Mouse (Mus musculus): ENCODE measurements around the gene Anapc5. TPM values are rescaled to one million over a fixed set of nuclear protein-coding genes. Genes with fewer than 3 reads are reported as not detected.
A peak's percentile ranks its signal among the peaks of the same experiment; 100 is the strongest.

The Anapc5 gene
- polyA plus RNA-seq, 1 experiment from 2014 or later = 401 TPM

- 54% methylated on average over 6 of the region's 6 CpGs for WGBS
- no peak overlapping the region for H3K27ac ChIP-seq (replicated peaks)
- ATAC-seq (ENCODE audit: insufficient number of reproducible peaks, low FRiP score, low TSS enrichment, low read depth) = no peak
- H3K9me3 ChIP-seq (replicated peaks) = no peaks in the 10 kb centered on the region
- no peak overlapping the region for H3K9ac ChIP-seq
- peaks cover 1% of the 10 kb centered on the region; the same call in 1 of the 2 replicates for H3K36me3 ChIP-seq
- H3K4me2 ChIP-seq (replicated peaks) = no peak overlapping the region
- H3K4me1 ChIP-seq = peaks cover 9% of the 10 kb centered on the region
- no peak overlapping the region for H3K4me3 ChIP-seq (replicated peaks)
- H3K27me3 ChIP-seq = no peaks in the 10 kb centered on the region
Measured at GRCm38 (mm10) chr5:122824450-122824849, 3.3 kb upstream of the Anapc5 start.

DNA sequence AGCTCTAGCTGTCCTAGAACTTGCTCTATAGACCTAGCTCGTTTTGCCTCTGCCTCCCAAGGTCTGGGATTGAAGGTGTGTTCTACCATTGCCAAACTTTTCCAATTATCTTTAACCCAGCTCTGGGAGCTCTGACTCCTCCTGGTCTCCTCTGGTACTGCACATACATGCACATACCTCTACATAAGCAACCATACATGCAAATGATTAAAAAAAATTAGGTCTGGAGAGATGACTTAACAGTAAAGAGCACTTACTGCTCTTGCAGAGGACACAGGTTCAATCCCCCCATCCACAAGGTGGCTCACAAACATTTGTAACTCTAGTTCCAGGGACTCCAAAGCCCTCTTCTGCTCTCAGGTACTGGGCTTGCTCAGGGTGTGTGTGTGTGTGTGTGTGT is 2.8 kb upstream of the Anapc5 start:
- Histone ChIP-seq H3K36me3 (peaks cover 5% of the 10 kb centered on the region; the same call in 1 of the 2 replicates), H3K4me1 (peaks cover 12% of the 10 kb centered on the region), H3K27ac (replicated peaks) (no peak overlapping the region), H3K4me2 (replicated peaks) (no peak overlapping the region), H3K27me3 (no peaks in the 10 kb centered on the region), H3K4me3 (replicated peaks) (no peak overlapping the region), H3K9ac (no peak overlapping the region), H3K9me3 (replicated peaks) (no peaks in the 10 kb centered on the region)
- 59% methylated on average over 1 of the region's 1 CpGs for WGBS
- no peak for ATAC-seq (ENCODE audit: insufficient number of reproducible peaks, low FRiP score, low TSS enrichment, low read depth)

GRCm38 (mm10) chr5:122822441-122822840 is 1.3 kb upstream of the Anapc5 start:
- 96% methylated on average over 4 of the region's 4 CpGs for WGBS
- no peak overlapping the region for H3K27ac ChIP-seq (replicated peaks)
- H3K4me2 ChIP-seq (replicated peaks) = no peak overlapping the region
- H3K9ac ChIP-seq = no peak overlapping the region
- no peaks in the 10 kb centered on the region for H3K9me3 ChIP-seq (replicated peaks)
- H3K4me3 ChIP-seq (replicated peaks) = no peak overlapping the region
- H3K27me3 ChIP-seq = no peaks in the 10 kb centered on the region
- ATAC-seq (ENCODE audit: insufficient number of reproducible peaks, low FRiP score, low TSS enrichment, low read depth) = no peak
- H3K4me1 ChIP-seq = peaks cover 12% of the 10 kb centered on the region
- peaks cover 20% of the 10 kb centered on the region for H3K36me3 ChIP-seq

- WGBS = under 1% methylated on average over 10 of the region's 10 CpGs
- no peaks in the 10 kb centered on the region for H3K27me3 ChIP-seq
- peak overlapping the region; percentile 97 for H3K27ac ChIP-seq (replicated peaks)
- peak overlapping the region; percentile 39; the same call in 1 of the 2 replicates for H3K9ac ChIP-seq
- peaks cover 28% of the 10 kb centered on the region for H3K36me3 ChIP-seq
- H3K4me2 ChIP-seq (replicated peaks) = peak overlapping the region; percentile 60
- peaks cover 12% of the 10 kb centered on the region for H3K4me1 ChIP-seq
- H3K9me3 ChIP-seq (replicated peaks) = no peaks in the 10 kb centered on the region
- H3K4me3 ChIP-seq (replicated peaks) = peak overlapping the region; percentile 68
- ATAC-seq (ENCODE audit: insufficient number of reproducible peaks, low FRiP score, low TSS enrichment, low read depth) = peak; percentile 31; the same call in 1 of the 2 replicates
Measured at GRCm38 (mm10) chr5:122821524-122821885, 366 bp upstream of the Anapc5 start.

GRCm38 (mm10) chr5:122812699-122813098 is 8.4 kb downstream of the Anapc5 start:
- H3K4me1 ChIP-seq = no peaks in the 10 kb centered on the region
- H3K9me3 ChIP-seq (replicated peaks) = no peaks in the 10 kb centered on the region
- no peak overlapping the region for H3K4me2 ChIP-seq (replicated peaks)
- H3K9ac ChIP-seq = no peak overlapping the region
- 78% methylated on average over 3 of the region's 3 CpGs for WGBS
- H3K27ac ChIP-seq (replicated peaks) = no peak overlapping the region
- H3K36me3 ChIP-seq = peaks cover 84% of the 10 kb centered on the region
- no peaks in the 10 kb centered on the region for H3K27me3 ChIP-seq
- no peak overlapping the region for H3K4me3 ChIP-seq (replicated peaks)
- ATAC-seq (ENCODE audit: insufficient number of reproducible peaks, low FRiP score, low TSS enrichment, low read depth) = no peak

- Histone ChIP-seq H3K9me3 (replicated peaks) (no peaks in the 10 kb centered on the region), H3K4me1 (no peaks in the 10 kb centered on the region), H3K4me3 (replicated peaks) (no peak overlapping the region), H3K36me3 (peaks cover 85% of the 10 kb centered on the region), H3K27ac (replicated peaks) (no peak overlapping the region), H3K27me3 (no peaks in the 10 kb centered on the region), H3K4me2 (replicated peaks) (no peak overlapping the region), H3K9ac (no peak overlapping the region)
- no peak for ATAC-seq (ENCODE audit: insufficient number of reproducible peaks, low FRiP score, low TSS enrichment, low read depth)
- WGBS = 82% methylated on average over 9 of the region's 9 CpGs
Measured at GRCm38 (mm10) chr5:122811364-122812079, 9.6 kb downstream of the Anapc5 start.

DNA sequence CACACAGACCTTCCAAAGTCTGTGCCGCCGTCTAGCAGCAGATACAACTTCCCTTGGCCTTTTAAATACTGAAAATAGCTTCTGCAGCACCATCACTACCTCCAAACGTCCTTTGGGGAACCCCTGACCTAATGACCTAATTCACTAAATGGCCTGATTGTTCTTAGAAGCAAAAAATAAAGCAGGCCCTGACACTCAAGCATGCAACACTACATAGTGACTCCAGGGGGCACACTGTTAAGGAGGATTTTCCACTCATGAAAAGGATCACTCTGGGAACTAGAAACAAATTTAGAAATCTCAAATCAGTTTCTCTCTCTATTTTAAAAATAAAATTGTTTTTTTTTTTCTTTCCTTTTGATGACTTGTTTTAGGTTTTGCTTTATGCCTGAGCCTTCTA is 15.6 kb downstream of the Anapc5 start:
- H3K9me3 ChIP-seq (replicated peaks) = no peaks in the 10 kb centered on the region

GRCm38 (mm10) chr5:122802706-122803105 is 18.4 kb downstream of the Anapc5 start:
- H3K9ac ChIP-seq = no peak overlapping the region
- H3K9me3 ChIP-seq (replicated peaks) = no peaks in the 10 kb centered on the region
- peak; percentile 48; the same call in 1 of the 2 replicates for ATAC-seq (ENCODE audit: insufficient number of reproducible peaks, low FRiP score, low TSS enrichment, low read depth)
- peaks cover 44% of the 10 kb centered on the region for H3K4me1 ChIP-seq
- no peak overlapping the region for H3K4me2 ChIP-seq (replicated peaks)
- no peak overlapping the region for H3K4me3 ChIP-seq (replicated peaks)
- H3K27me3 ChIP-seq = no peaks in the 10 kb centered on the region
- H3K27ac ChIP-seq (replicated peaks) = peak overlapping the region; percentile 8; the same call in 1 of the 2 replicates
- H3K36me3 ChIP-seq = peaks cover 95% of the 10 kb centered on the region
- 38% methylated on average over 9 of the region's 9 CpGs for WGBS

More for the DNA sequence above, 15.6 kb downstream of the Anapc5 start:
- peaks cover 24% of the 10 kb centered on the region for H3K4me1 ChIP-seq
- no peaks in the 10 kb centered on the region for H3K27me3 ChIP-seq
- no peak overlapping the region for H3K9ac ChIP-seq
- H3K4me3 ChIP-seq (replicated peaks) = no peak overlapping the region
- WGBS = 55% methylated on average over 3 of the region's 3 CpGs
- ATAC-seq (ENCODE audit: insufficient number of reproducible peaks, low FRiP score, low TSS enrichment, low read depth) = no peak
- H3K27ac ChIP-seq (replicated peaks) = no peak overlapping the region
- H3K4me2 ChIP-seq (replicated peaks) = no peak overlapping the region
- peaks cover 86% of the 10 kb centered on the region for H3K36me3 ChIP-seq

DNA sequence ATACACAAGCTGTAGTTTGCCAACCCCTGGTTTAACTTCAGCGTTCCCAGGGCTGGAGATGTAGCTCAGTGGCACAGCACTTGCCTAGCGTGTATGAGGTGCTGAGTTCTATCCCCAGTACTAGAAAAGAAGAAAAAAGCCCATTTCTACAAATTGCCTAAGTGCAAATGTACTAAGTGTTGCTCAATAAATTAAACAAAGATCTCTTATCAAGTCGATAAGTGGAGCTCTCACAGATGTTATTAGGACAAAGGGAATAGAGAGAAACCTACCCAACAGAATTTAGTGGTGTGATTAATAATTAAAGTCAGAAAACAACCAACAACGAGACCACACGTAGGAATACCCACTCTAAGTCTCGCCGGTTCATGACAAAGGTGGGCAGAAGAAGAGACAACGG is 19.5 kb downstream of the Anapc5 start:
- H3K9ac ChIP-seq = no peak overlapping the region
- H3K4me3 ChIP-seq (replicated peaks) = no peak overlapping the region
- ATAC-seq (ENCODE audit: insufficient number of reproducible peaks, low FRiP score, low TSS enrichment, low read depth) = no peak
- H3K4me2 ChIP-seq (replicated peaks) = no peak overlapping the region
- no peaks in the 10 kb centered on the region for H3K27me3 ChIP-seq
- 94% methylated on average over 8 of the region's 8 CpGs for WGBS
- peaks cover 91% of the 10 kb centered on the region for H3K36me3 ChIP-seq
- no peak overlapping the region for H3K27ac ChIP-seq (replicated peaks)
- no peaks in the 10 kb centered on the region for H3K9me3 ChIP-seq (replicated peaks)
- H3K4me1 ChIP-seq = peaks cover 44% of the 10 kb centered on the region

DNA sequence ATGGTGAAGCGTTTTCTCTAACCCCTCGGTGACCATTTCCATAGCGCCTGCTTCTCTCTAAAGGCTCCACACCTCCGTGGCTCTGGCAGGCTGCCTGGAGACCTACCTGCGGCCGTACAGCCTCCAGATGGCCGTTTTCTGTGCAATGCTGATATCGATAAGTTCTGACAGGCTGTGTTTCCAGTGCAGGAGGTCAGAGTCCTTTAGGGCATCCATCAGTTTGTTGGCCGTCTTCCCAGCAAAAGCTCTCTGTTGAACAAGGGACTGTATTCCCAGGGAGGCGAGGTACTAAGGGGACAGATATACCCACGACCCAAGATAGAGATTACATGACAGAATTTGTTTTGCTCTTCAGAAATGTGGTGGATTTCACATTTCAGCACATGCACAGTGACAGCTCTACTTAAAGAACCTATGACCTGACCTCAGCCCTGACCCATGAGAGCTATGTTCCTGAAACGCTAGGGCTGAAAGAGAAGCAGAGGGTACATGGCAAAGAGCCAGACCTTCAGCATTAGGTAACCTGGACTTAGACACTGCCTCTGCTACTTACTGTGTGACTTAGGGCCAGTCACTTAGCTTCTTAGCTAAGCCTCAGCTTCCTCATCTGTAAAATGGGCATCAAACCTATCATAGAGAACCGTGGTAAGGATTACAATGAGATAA is 20.7 kb downstream of the Anapc5 start:
- WGBS = 70% methylated on average over 13 of the region's 13 CpGs
- Histone ChIP-seq H3K4me3 (replicated peaks) (no peak overlapping the region), H3K4me1 (peaks cover 44% of the 10 kb centered on the region), H3K4me2 (replicated peaks) (no peak overlapping the region), H3K36me3 (peaks cover 88% of the 10 kb centered on the region), H3K9me3 (replicated peaks) (no peaks in the 10 kb centered on the region), H3K27ac (replicated peaks) (peak overlapping the region; percentile 40; the same call in 1 of the 2 replicates), H3K9ac (no peak overlapping the region), H3K27me3 (no peaks in the 10 kb centered on the region)
- ATAC-seq (ENCODE audit: insufficient number of reproducible peaks, low FRiP score, low TSS enrichment, low read depth) = no peak

- WGBS = 67% methylated on average over 17 of the region's 17 CpGs
- H3K27ac ChIP-seq (replicated peaks) = peak overlapping the region; percentile 40; the same call in 1 of the 2 replicates
Measured at GRCm38 (mm10) chr5:122799379-122800344, 21.5 kb downstream of the Anapc5 start.

More at GRCm38 (mm10) chr5:122799379-122800344, 21.5 kb downstream of the Anapc5 start:
- Histone ChIP-seq H3K9me3 (replicated peaks) (no peaks in the 10 kb centered on the region), H3K36me3 (peaks cover 86% of the 10 kb centered on the region), H3K4me2 (replicated peaks) (no peak overlapping the region), H3K4me1 (peaks cover 44% of the 10 kb centered on the region), H3K4me3 (replicated peaks) (no peak overlapping the region), H3K27me3 (no peaks in the 10 kb centered on the region), H3K9ac (no peak overlapping the region)
- ATAC-seq (ENCODE audit: insufficient number of reproducible peaks, low FRiP score, low TSS enrichment, low read depth) = peak; percentile 29; the same call in 1 of the 2 replicates

All from embryonic facial prominence, embryonic 15.5 days (tissue).